Mouse (Mus musculus): Measurements from ENCODE around the gene Sema6c.

GRCm38 (mm10) chr3:95164256-95164550 lies 3.9 kb downstream of the Sema6c start:
- no peak for TF ChIP-seq POLR2A (IDR thresholded peaks at IDR 0.05; ENCODE audit: extremely low read depth, insufficient read depth, low read length)
- TF ChIP-seq CTCF (IDR thresholded peaks at IDR 0.05; ENCODE audit: low read depth, low read length): no peak

All from liver, adult 2 months (tissue).